Mouse (Mus musculus): ENCODE measurements around the gene Tmem189.

DNA sequence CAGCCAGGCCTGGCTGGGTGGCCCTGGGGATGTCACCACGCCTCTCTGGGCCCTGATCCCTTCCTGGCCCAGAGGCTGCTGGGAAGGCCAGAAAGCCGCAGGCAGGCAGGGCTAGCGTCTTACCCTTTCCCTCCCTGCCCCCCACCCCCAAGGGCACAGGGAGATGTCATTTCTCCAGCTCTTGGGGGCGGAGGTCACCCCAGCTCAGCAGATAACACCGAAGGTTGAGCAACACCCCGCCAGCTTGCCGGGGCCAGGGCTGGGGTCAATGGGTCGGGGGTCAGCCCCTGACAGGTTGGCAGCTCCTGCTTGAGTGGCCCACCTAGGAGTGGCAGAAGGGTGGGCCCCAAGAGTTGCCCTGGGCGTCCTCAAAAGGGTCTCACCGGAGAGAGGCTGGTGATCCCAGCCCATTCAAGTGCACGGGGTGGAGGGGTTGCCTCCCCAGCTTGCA lies 1.9 kb downstream of the Tmem189 start:
- TF ChIP-seq CTCF (IDR thresholded peaks at IDR 0.05) (no peak), EP300 (IDR thresholded peaks at IDR 0.05) (no peak)
